Mouse (Mus musculus) right cerebral cortex, postnatal 36 days (tissue): ENCODE data around the gene Exoc3l.
A peak's percentile ranks its signal among the peaks of the same experiment; 100 is the strongest.

Experiments used
- DNase-seq, 2 experiments: peaks; one replicate each; pipeline ENCODE4 v3.0.0; 2022; ENCODE audit warnings: low spot score in 2 of 2, mixed read lengths in 1 of 2

Gene Exoc3l

GRCm38 (mm10) chr8:105295895-105296573 lies at the start of gene Exoc3l:
Gene Exoc3l, minus strand, starts transcription at chr8:105296101.
- DNase-seq, result no peak

GRCm38 (mm10) chr8:105345061-105345975 lies 49.4 kb upstream of the Exoc3l start:
- no peak for DNase-seq

GRCm38 (mm10) chr8:105343791-105344574 lies 48.1 kb upstream of the Exoc3l start:
- no peak for DNase-seq

- DNase-seq, result no peak
Measured at GRCm38 (mm10) chr8:105342768-105343167, 46.9 kb upstream of the Exoc3l start.

- DNase-seq, result no peak
Measured at GRCm38 (mm10) chr8:105341399-105341798, 45.5 kb upstream of the Exoc3l start.

- no peak for DNase-seq
Measured at GRCm38 (mm10) chr8:105339886-105340635, 44.2 kb upstream of the Exoc3l start.

GRCm38 (mm10) chr8:105338992-105339391 lies 43.1 kb upstream of the Exoc3l start:
- no peak for DNase-seq

GRCm38 (mm10) chr8:105336373-105337130 lies 40.7 kb upstream of the Exoc3l start:
- DNase-seq, result no peak

GRCm38 (mm10) chr8:105332523-105332922 lies 36.6 kb upstream of the Exoc3l start:
- DNase-seq, result no peak

- no peak for DNase-seq
Measured at GRCm38 (mm10) chr8:105331931-105332330, 36.0 kb upstream of the Exoc3l start.

GRCm38 (mm10) chr8:105331469-105331868 lies 35.6 kb upstream of the Exoc3l start:
- no peak for DNase-seq

GRCm38 (mm10) chr8:105330325-105330724 lies 34.4 kb upstream of the Exoc3l start:
- DNase-seq, result no peak

- DNase-seq, result no peak
Measured at GRCm38 (mm10) chr8:105326968-105327367, 31.1 kb upstream of the Exoc3l start.

GRCm38 (mm10) chr8:105326141-105326672 lies 30.3 kb upstream of the Exoc3l start, which contains the start of the genes Lrrc29 and Tmem208:
Gene Lrrc29, minus strand, starts transcription at chr8:105326278.
Gene Tmem208, plus strand, starts transcription at chr8:105326354.
- peak; percentile 94 to 95 for DNase-seq

- DNase-seq, result no peak
Measured at GRCm38 (mm10) chr8:105325641-105326093, 29.8 kb upstream of the Exoc3l start.

GRCm38 (mm10) chr8:105323183-105323582 lies 27.3 kb upstream of the Exoc3l start:
- DNase-seq, result no peak

GRCm38 (mm10) chr8:105318662-105319190 lies 22.8 kb upstream of the Exoc3l start:
- no peak for DNase-seq

- DNase-seq, result no peak
Measured at GRCm38 (mm10) chr8:105317941-105318340, 22.0 kb upstream of the Exoc3l start.

GRCm38 (mm10) chr8:105315073-105315769 lies 19.3 kb upstream of the Exoc3l start:
- DNase-seq, result no peak
